Mouse (Mus musculus) small intestine, adult 2 months (tissue): ENCODE results near the gene Trim62.

Source experiments
- CTCF ChIP-seq: fragments of 200-500 bp; IDR thresholded peaks from 2 replicates; pipeline ENCODE4 v1.5.1; 2012; ENCODE audit warnings: low read depth, mild to moderate bottlenecking, control low read depth, inconsistent platforms, low read length, moderate library complexity, mixed read lengths; ENCODE audit not compliant: insufficient replicate concordance, insufficient read length; ENCODE audit errors: extremely low read depth
- POLR2A ChIP-seq: fragments of 200-500 bp; IDR thresholded peaks from 2 replicates; pipeline ENCODE4 v1.6.1; 2012; ENCODE audit warnings: low read depth, mild to moderate bottlenecking, control low read depth, inconsistent platforms, low read length, moderate library complexity

GRCm38 (mm10) chr4:128886571-128886970, 3.2 kb downstream of the Trim62 start:
- TF ChIP-seq POLR2A (no peak), CTCF (no peak)
